Mouse (Mus musculus) liver, adult 2 months (tissue): ENCODE data around the gene Rab4b. TPM values are rescaled to one million over a fixed set of nuclear protein-coding genes. Genes with fewer than 3 reads are reported as not detected.

Experiments used
- DNase-seq: peaks from one replicate; pipeline ENCODE4 v3.0.0-alpha.2; 2011; ENCODE audit warnings: low read depth, low spot score; ENCODE audit errors: extremely low read depth
- H3K27ac ChIP-seq: fragments of 200-500 bp; replicated peaks from 2 replicates; pipeline ENCODE4 v1.5.1; 2012; ENCODE audit warnings: low read depth, mild to moderate bottlenecking, control low read depth, inconsistent platforms, low read length; ENCODE audit not compliant: insufficient read depth
- H3K27me3 ChIP-seq: fragments of 200-500 bp; 2 replicates; pipeline ENCODE4 v1.6.1; 2012; ENCODE audit warnings: mild to moderate bottlenecking, moderate library complexity, low read length, inconsistent platforms; ENCODE audit not compliant: control insufficient read depth, insufficient read depth
- H3K36me3 ChIP-seq: fragments of 200-500 bp; 2 replicates; pipeline ENCODE4 v1.6.1; 2012; ENCODE audit warnings: low read length, inconsistent platforms; ENCODE audit not compliant: control insufficient read depth, insufficient read depth
- H3K4me1 ChIP-seq: fragments of 200-500 bp; 2 replicates; pipeline ENCODE4 v1.6.1; 2011; ENCODE audit warnings: low read length; ENCODE audit not compliant: control insufficient read depth, insufficient read depth
- H3K4me3 ChIP-seq: fragments of 200-500 bp; 2 replicates; pipeline ENCODE4 v1.5.1; 2011; ENCODE audit warnings: low read depth, mild to moderate bottlenecking, control low read depth, low read length, moderate library complexity; ENCODE audit not compliant: insufficient read depth
- H3K79me2 ChIP-seq: fragments of 200-500 bp; 2 replicates; pipeline ENCODE4 v1.6.1; 2012; ENCODE audit warnings: inconsistent platforms, mild to moderate bottlenecking, low read length, moderate library complexity; ENCODE audit not compliant: control insufficient read depth, insufficient read depth
- H3K9ac ChIP-seq: fragments of 200-500 bp; 2 replicates; pipeline ENCODE4 v1.6.1; 2012; ENCODE audit warnings: low read depth, mild to moderate bottlenecking, control low read depth, inconsistent platforms, low read length
- CTCF ChIP-seq: fragments of 200-500 bp; IDR thresholded peaks from 2 replicates; pipeline ENCODE4 v1.5.1; 2011; ENCODE audit warnings: low read depth, low read length, control low read depth
- POLR2A ChIP-seq: fragments of 200-500 bp; IDR thresholded peaks from 2 replicates; pipeline ENCODE4 v1.6.1; 2011; ENCODE audit warnings: low read length, control low read depth; ENCODE audit not compliant: insufficient read depth; ENCODE audit errors: extremely low read depth
- WGBS: fragments of 180-500 bp; shearing (Covaris S2); methylation state at CpG from one replicate; pipeline ENCODE4 v1.1.7; 2018; 5-methylcytosine and 5-hydroxymethylcytosine counted together
- polyA plus RNA-seq: library from polyadenylated mRNA; depleted of rRNA; stranded (reverse); fragments of >200 nt; gene quantifications from 2 replicates; pipeline ENCODE4 v1.2.3, GENCODE M21; 2012
- total RNA-seq: library from RNA; depleted of rRNA; stranded (reverse); fragments of >200 nt; gene quantifications from 2 replicates; pipeline ENCODE4 v1.2.3, GENCODE M21; 2014

The Rab4b gene
- total and polyA plus RNA-seq, 2 experiments, result 8.7 to 28.3 TPM

DNA sequence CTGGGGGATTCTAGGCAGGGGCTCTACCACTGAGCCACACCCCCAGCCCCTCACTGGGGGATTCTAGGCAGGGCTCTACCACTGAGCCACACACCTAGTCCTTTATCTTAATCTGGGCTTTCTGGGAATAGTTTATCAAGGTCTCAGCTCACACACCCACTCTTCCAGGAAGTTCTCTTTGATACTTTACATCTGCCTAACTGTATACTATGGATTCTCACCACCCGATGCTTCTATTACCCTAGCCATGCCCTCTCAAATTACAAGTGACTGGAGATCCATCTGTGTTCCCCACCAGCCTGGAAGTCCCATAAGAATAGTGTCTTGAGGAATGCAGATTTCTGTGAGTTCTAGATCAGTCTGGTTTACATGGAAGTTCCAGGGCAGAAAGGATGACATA lies 43.8 kb upstream of the Rab4b start:
- TF ChIP-seq CTCF (no peak), POLR2A (no peak)
- Histone ChIP-seq H3K27ac (no peak overlapping the region), H3K79me2 (peaks cover 36% of the 10 kb centered on the region), H3K4me3 (no peak overlapping the region), H3K36me3 (peaks cover 4% of the 10 kb centered on the region), H3K9ac (no peak overlapping the region), H3K27me3 (no peaks in the 10 kb centered on the region), H3K4me1 (peaks cover 27% of the 10 kb centered on the region)
- DNase-seq, result no peak
- WGBS, result 82% methylated on average over 1 of the region's 1 CpGs

DNA sequence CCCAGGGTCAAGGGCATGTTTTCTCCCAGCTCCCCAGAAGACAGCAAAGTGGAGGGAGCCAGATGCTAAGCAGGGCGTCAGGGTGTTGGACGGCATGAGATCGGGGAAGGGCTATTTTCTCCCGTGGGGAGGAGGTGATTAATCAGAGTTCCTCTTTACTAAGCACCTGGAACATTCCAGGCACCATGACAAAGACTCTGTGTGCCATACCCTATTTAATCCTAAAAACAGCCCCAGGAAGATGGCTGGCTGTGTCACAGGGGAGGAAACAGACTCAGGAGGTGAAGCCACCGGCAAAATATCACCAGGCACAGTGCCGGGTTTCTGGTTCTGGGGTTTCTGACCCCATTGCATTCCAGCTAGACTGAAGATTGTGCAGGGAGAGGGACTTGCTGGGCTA lies 43.2 kb upstream of the Rab4b start:
- H3K4me1 ChIP-seq, result peaks cover 21% of the 10 kb centered on the region
- TF ChIP-seq CTCF, result no peak
- TF ChIP-seq POLR2A, result no peak
- 75% methylated on average over 6 of the region's 6 CpGs for WGBS
- H3K79me2 ChIP-seq, result peaks cover 30% of the 10 kb centered on the region
- DNase-seq, result no peak
- H3K36me3 ChIP-seq, result peaks cover 4% of the 10 kb centered on the region
- H3K27me3 ChIP-seq, result no peaks in the 10 kb centered on the region
- no peak overlapping the region for H3K9ac ChIP-seq
- no peak overlapping the region for H3K27ac ChIP-seq
- H3K4me3 ChIP-seq, result no peak overlapping the region

DNA sequence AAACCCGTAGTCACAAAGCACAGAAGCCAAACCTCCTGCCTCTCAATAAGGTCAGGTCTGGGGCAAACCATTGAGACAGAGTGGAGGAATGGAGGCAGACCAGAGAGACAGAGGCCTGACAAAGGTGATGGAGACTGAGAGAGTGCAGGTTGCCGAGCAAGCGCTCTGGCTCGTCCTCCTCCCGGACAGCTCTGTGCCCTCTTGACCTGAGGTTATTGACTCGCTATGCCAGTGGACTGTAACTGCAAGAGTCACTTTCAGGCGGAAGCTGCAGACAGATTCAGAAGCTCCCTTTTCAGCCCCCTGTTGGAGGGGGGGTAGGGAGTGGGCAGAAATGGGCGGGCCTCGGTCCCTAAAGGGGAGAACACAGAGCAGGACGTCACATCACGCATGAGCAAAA lies 41.2 kb upstream of the Rab4b start:
- Histone ChIP-seq H3K4me3 (no peak overlapping the region), H3K79me2 (peaks cover 15% of the 10 kb centered on the region), H3K9ac (no peak overlapping the region), H3K36me3 (peaks cover 13% of the 10 kb centered on the region), H3K27ac (no peak overlapping the region), H3K27me3 (no peaks in the 10 kb centered on the region), H3K4me1 (peaks cover 9% of the 10 kb centered on the region; the same call in 1 of the 2 replicates)
- peak; percentile 68 for DNase-seq
- WGBS, result 28% methylated on average over 11 of the region's 11 CpGs
- no peak for TF ChIP-seq CTCF

DNA sequence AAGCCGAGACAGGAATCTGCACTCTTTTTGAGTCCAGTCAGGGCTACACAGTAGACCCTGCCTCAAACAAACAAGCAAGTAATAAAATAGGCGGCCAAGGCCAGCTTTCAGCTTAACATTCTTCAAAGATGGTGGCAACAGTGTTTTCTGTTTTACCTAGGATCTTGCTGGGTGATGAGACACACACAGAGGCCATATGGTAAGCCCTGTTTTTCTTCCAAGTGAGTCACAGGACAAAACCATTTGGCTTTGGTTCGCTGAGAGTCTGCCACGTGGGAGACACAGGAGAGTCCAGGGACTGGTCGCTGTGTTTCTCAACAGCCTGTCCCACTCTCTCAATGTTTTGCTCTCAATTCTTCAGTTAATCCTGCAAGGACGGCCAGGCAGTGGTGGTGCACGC lies 39.9 kb upstream of the Rab4b start:
- Histone ChIP-seq H3K4me3 (no peak overlapping the region), H3K27ac (no peak overlapping the region), H3K36me3 (peaks cover 20% of the 10 kb centered on the region), H3K79me2 (peaks cover 5% of the 10 kb centered on the region; the same call in 1 of the 2 replicates), H3K9ac (no peak overlapping the region), H3K4me1 (peaks cover 5% of the 10 kb centered on the region; the same call in 1 of the 2 replicates), H3K27me3 (no peaks in the 10 kb centered on the region)
- 72% methylated on average over 7 of the region's 7 CpGs for WGBS
- TF ChIP-seq CTCF, result no peak
- no peak for TF ChIP-seq POLR2A
- no peak for DNase-seq

DNA sequence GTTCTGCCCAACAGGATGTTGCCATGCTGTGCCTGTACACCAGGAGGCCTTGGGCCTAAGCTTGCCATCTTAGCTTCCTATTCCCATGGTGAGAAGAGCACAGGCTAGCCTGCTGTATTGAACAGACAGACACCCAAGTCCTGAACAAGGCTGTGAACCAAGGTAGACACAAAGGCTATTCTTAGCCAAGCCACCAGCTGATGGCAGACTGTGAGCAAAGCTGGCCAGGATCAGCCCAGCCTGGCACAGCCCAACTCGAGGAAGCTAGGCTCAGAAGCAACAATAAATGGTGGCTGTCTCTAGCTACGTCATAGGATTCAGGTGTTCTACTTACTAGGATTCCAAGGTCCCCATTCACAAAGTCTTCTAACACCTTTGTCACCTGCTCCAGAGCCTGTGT lies 33.9 kb upstream of the Rab4b start:
- H3K36me3 ChIP-seq, result peaks cover 23% of the 10 kb centered on the region
- 91% methylated on average over 2 of the region's 2 CpGs for WGBS

DNA sequence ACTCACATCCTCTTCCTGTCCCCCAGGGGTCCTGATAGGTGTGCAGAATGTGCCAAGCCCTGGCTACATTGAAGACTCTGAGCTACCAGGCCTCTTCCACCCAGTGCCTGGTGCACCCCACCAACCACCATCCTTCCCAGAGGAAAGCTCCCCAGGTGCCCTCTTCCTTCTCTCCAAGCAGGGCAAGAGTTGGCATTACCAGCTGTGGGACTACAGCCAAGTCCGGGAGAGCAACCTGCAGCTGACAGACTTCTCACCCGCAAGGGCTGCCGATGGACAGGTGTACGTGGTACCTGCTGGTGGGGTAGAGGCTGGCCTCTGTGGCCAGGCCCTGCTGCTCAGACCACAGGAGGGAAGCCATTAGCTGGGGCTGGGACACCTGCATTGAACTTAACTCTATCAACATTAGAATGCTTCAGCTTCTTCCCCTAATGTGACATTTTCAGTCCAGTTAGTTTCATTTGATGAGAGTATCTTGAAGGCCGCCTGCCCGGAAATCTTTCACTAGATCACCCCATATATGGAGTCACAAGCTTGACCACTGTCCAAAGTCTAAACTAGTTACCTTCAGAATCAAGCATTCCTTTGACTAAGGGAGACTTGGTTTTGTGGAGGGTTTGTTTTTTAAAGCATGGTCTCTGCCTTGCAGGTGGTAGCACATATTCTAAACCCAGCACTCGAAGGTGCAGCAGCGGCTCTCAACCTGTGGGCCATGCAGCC lies 25.2 kb upstream of the Rab4b start:
- DNase-seq, result no peak
- H3K27me3 ChIP-seq, result no peaks in the 10 kb centered on the region
- no peak overlapping the region for H3K4me3 ChIP-seq
- H3K27ac ChIP-seq, result no peak overlapping the region
- 87% methylated on average over 8 of the region's 8 CpGs for WGBS
- no peaks in the 10 kb centered on the region for H3K79me2 ChIP-seq
- no peaks in the 10 kb centered on the region for H3K4me1 ChIP-seq
- H3K36me3 ChIP-seq, result peaks cover 16% of the 10 kb centered on the region
- no peak overlapping the region for H3K9ac ChIP-seq
- TF ChIP-seq CTCF (no peak), POLR2A (no peak)

More for the DNA sequence above, 33.9 kb upstream of the Rab4b start:
- Histone ChIP-seq H3K27me3 (no peaks in the 10 kb centered on the region), H3K79me2 (no peaks in the 10 kb centered on the region), H3K4me1 (no peaks in the 10 kb centered on the region), H3K9ac (no peak overlapping the region), H3K27ac (no peak overlapping the region), H3K4me3 (no peak overlapping the region)
- DNase-seq, result no peak
- TF ChIP-seq POLR2A (no peak), CTCF (no peak)
